ENCODE assay signal across 31 mouse cellular contexts in the genomic region with DNA sequence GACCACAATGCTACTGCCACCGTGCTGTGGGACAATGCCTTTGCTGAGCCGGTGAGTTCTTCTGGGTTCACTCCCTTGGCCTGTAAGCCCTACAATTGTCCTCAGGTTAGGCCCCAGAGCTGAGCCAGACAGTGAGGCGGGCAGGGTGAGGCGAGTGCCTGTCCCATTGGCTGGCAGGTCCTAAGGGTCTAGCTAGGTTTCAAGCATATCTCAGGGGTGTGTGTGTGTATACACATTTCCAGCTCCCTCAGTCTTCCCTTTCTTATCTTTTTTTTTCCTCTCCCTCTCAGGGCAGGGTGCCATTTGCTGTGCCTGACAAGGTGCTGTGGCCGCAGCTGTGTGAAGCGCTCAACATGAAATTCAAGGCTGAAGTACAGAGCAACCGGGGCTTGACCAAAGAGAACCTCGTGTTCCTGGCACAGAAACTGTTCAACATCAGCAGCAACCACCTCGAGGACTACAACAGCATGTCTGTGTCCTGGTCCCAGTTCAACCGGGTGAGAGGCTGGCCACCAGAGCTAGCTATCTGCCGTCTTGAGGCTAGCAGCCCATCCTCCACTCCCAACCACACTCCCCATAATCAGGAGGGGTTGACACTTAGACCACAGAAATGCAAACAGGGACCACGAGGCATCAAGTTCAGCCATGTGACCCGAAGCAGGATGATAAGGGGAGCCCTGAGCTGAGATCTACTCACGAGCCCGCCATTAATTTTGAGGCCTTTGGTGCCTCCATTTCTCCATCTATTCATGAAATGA. TPM values are rescaled to one million over a fixed set of nuclear protein-coding genes. Genes with fewer than 3 reads are reported as not detected.
A peak's percentile ranks its signal among the peaks of the same experiment; 100 is the strongest.
DNase-seq lines count a peak whose midpoint lies in the region; ATAC-seq and TF ChIP-seq lines count a peak whose summit lies in the region.
"Had no signal": no experiment of that assay in that cellular context is flagged by ENCODE, and none has a peak within 500 bp of the region (broad histone marks: within the 10 kb centered on the region; RNA-seq: fewer than 3 reads in every experiment).

No protein-coding gene starts in this region.

- WGBS in spleen, adult 2 months: 82% methylated on average over 15 of the region's 15 CpGs
- 39% methylated on average over 15 of the region's 15 CpGs for WGBS in liver, embryonic 15.5 days (ENCODE audit: insufficient replicate concordance)
- WGBS in stomach, embryonic 15.5 days: 72% methylated on average over 15 of the region's 15 CpGs
- 84% methylated on average over 15 of the region's 15 CpGs for WGBS in midbrain, embryonic 16.5 days
- WGBS in lung, adult 2 months: 76% methylated on average over 15 of the region's 15 CpGs

- H3K4me2 ChIP-seq in liver, embryonic 15.5 days: no peak overlapping the region
- no peak overlapping the region for H3K4me2 ChIP-seq in stomach, embryonic 15.5 days
- H3K4me2 ChIP-seq in midbrain, embryonic 16.5 days (ENCODE audit: low read length): no peak overlapping the region
- H3K4me2 ChIP-seq: embryonic facial prominence, embryonic 15.5 days; heart, embryonic 15.5 days; hindbrain, embryonic 14.5 days; midbrain, embryonic 15.5 days; neural tube, embryonic 13.5 days had no signal

- H3K27me3 ChIP-seq in spleen, adult 2 months (ENCODE audit: control insufficient read depth, insufficient read depth, low read length): no peaks in the 10 kb centered on the region
- no peaks in the 10 kb centered on the region for H3K27me3 ChIP-seq in liver, embryonic 15.5 days
- H3K27me3 ChIP-seq in stomach, embryonic 15.5 days (replicated peaks): no peaks in the 10 kb centered on the region
- H3K27me3 ChIP-seq in midbrain, embryonic 16.5 days (ENCODE audit: control insufficient read depth, insufficient read depth, low read depth, low read length): no peaks in the 10 kb centered on the region
- H3K27me3 ChIP-seq: CH12.LX; embryonic facial prominence, embryonic 15.5 days; heart, embryonic 15.5 days; midbrain, embryonic 15.5 days; neural tube, embryonic 13.5 days had no signal

- 0 out of 2 replicates have a peak overlapping the region, but pooled peaks have one; percentile 21 for H3K27ac ChIP-seq in spleen, adult 2 months (ENCODE audit: insufficient read depth, low read length)
- H3K27ac ChIP-seq in liver, embryonic 15.5 days (replicated peaks): peak overlapping the region; percentile 42
- no peak overlapping the region for H3K27ac ChIP-seq in stomach, embryonic 15.5 days
- H3K27ac ChIP-seq in midbrain, embryonic 16.5 days (ENCODE audit: low read length): no peak overlapping the region
- H3K27ac ChIP-seq: embryonic facial prominence, embryonic 15.5 days; forebrain, embryonic 10.5 days; heart, embryonic 15.5 days; hindbrain, embryonic 14.5 days; layer of hippocampus, adult 2 months; midbrain, embryonic 15.5 days; neural tube, embryonic 13.5 days had no signal

- ATAC-seq in erythroid progenitor cell, adult 5-6 weeks (replicated peaks; ENCODE audit: low FRiP score, poor library complexity, severe bottlenecking): peak; percentile 57
- peak; percentile 58 for ATAC-seq in liver, embryonic 15.5 days (ENCODE audit: insufficient read depth)
- ATAC-seq in stomach, embryonic 15.5 days (ENCODE audit: insufficient read depth, low FRiP score, low read depth): peak; percentile 88
- no peak for ATAC-seq in midbrain, embryonic 16.5 days
- ATAC-seq: forebrain, embryonic 16.5 days; midbrain, embryonic 15.5 days had no signal

- no peak for TF ChIP-seq POLR2A in spleen, adult 2 months (IDR thresholded peaks at IDR 0.05; ENCODE audit: low read depth, low read length)
- TF ChIP-seq POLR2A in lung, adult 2 months (IDR thresholded peaks at IDR 0.05; ENCODE audit: borderline replicate concordance, extremely low read depth, low read depth, low read length): no peak

- H3K4me1 ChIP-seq in spleen, adult 2 months (ENCODE audit: control insufficient read depth, insufficient read depth, insufficient read length): no peaks in the 10 kb centered on the region
- peaks cover 41% of the 10 kb centered on the region for H3K4me1 ChIP-seq in liver, embryonic 15.5 days (replicated peaks)
- H3K4me1 ChIP-seq in stomach, embryonic 15.5 days: peaks cover 4% of the 10 kb centered on the region; the same call in 1 of the 2 replicates
- H3K4me1 ChIP-seq in midbrain, embryonic 16.5 days (ENCODE audit: control insufficient read depth, insufficient read depth, low read length): no peaks in the 10 kb centered on the region
- no peaks in the 10 kb centered on the region for H3K4me1 ChIP-seq in lung, adult 2 months (ENCODE audit: control insufficient read depth, insufficient read depth, low read length)
- H3K4me1 ChIP-seq: embryonic facial prominence, embryonic 15.5 days; forebrain, embryonic 10.5 days; heart, embryonic 15.5 days; midbrain, embryonic 15.5 days; neural tube, embryonic 13.5 days had no signal

- H3K9me3 ChIP-seq in liver, embryonic 15.5 days (replicated peaks): no peaks in the 10 kb centered on the region
- no peaks in the 10 kb centered on the region for H3K9me3 ChIP-seq in stomach, embryonic 15.5 days
- no peaks in the 10 kb centered on the region for H3K9me3 ChIP-seq in midbrain, embryonic 16.5 days (replicated peaks; ENCODE audit: control insufficient read depth, low read length, poor library complexity, severe bottlenecking)
- H3K9me3 ChIP-seq: embryonic facial prominence, embryonic 15.5 days; forebrain, embryonic 10.5 days; heart, embryonic 15.5 days; midbrain, embryonic 15.5 days; neural tube, embryonic 13.5 days had no signal

- no peak for TF ChIP-seq CTCF in spleen, adult 2 months (IDR thresholded peaks at IDR 0.05; ENCODE audit: extremely low read depth, insufficient read depth, insufficient read length, insufficient replicate concordance)
- no peak for TF ChIP-seq CTCF in lung, adult 2 months (IDR thresholded peaks at IDR 0.05; ENCODE audit: insufficient read depth, low read length)

- no peak overlapping the region for H3K9ac ChIP-seq in liver, embryonic 15.5 days
- no peak overlapping the region for H3K9ac ChIP-seq in stomach, embryonic 15.5 days
- H3K9ac ChIP-seq in midbrain, embryonic 16.5 days (ENCODE audit: low read depth, low read length): no peak overlapping the region
- H3K9ac ChIP-seq: embryonic facial prominence, embryonic 15.5 days; heart, embryonic 15.5 days; hindbrain, embryonic 14.5 days; midbrain, embryonic 15.5 days; neural tube, embryonic 13.5 days had no signal

- peaks cover 44% of the 10 kb centered on the region for H3K36me3 ChIP-seq in spleen, adult 2 months (ENCODE audit: control insufficient read depth, insufficient read depth, low read length)
- peaks cover 51% of the 10 kb centered on the region for H3K36me3 ChIP-seq in liver, embryonic 15.5 days (replicated peaks)
- H3K36me3 ChIP-seq in stomach, embryonic 15.5 days: 0 out of 2 replicates have a peak, but pooled peaks cover 4% of the 10 kb centered on the region
- H3K36me3 ChIP-seq in midbrain, embryonic 16.5 days (ENCODE audit: control insufficient read depth, insufficient read depth, low read length): no peaks in the 10 kb centered on the region
- H3K36me3 ChIP-seq: forebrain, embryonic 10.5 days; midbrain, embryonic 15.5 days; neural tube, embryonic 13.5 days had no signal

- no peak overlapping the region for H3K4me3 ChIP-seq in spleen, adult 2 months (ENCODE audit: extremely low read depth, insufficient read depth, insufficient read length)
- H3K4me3 ChIP-seq in liver, embryonic 15.5 days (replicated peaks): no peak overlapping the region
- no peak overlapping the region for H3K4me3 ChIP-seq in stomach, embryonic 15.5 days (replicated peaks)
- no peak overlapping the region for H3K4me3 ChIP-seq in midbrain, embryonic 16.5 days (ENCODE audit: low read depth, low read length)
- H3K4me3 ChIP-seq in lung, adult 2 months (replicated peaks; ENCODE audit: extremely low read depth, low read depth, low read length): no peak overlapping the region
- H3K4me3 ChIP-seq: embryonic facial prominence, embryonic 15.5 days; forebrain, embryonic 10.5 days; heart, embryonic 15.5 days; layer of hippocampus, adult 2 months; midbrain, embryonic 15.5 days; myocyte; neural tube, embryonic 13.5 days had no signal

- DNase-seq in spleen, adult 2 months (ENCODE audit: low read depth in 1 of 2, low spot score in 2 of 2): no peak
- DNase-seq in spleen, adult 18-20 months: no peak
- no peak for DNase-seq in urinary bladder, adult 2 months (ENCODE audit: low spot score)
- DNase-seq in lung, adult 2 months: no peak
- DNase-seq: adrenal gland, postnatal 10 days; B cell, adult 2 months; cerebellum, adult 8-10 months; cerebellum, postnatal 36 days; gastrocnemius, postnatal 14 days; heart, adult 18-20 months; heart, postnatal 4 days; kidney, adult 9 months; kidney, postnatal 14 days; lung, adult 18-20 months; lung, postnatal 14 days; retina, postnatal 1 day; right cerebral cortex, postnatal 25 days had no signal

RNA-seq across cellular contexts. Expression of gene Stat5a, which starts 20.3 kb away (rescaled TPM):
- polyA plus RNA-seq in spleen, adult 2 months (2012; rRNA removed): 24.7 and 35.7 TPM in 2 replicates
- 3.2 and 7.5 TPM in 2 replicates for total RNA-seq in erythroid progenitor cell, adult 5-6 weeks (2015; ENCODE audit: low replicate concordance)
- 5.3 and 5.4 TPM in 2 replicates for total RNA-seq in erythroid progenitor cell, adult 5-6 weeks (2017; ENCODE audit: low replicate concordance)
- 8.2 and 8.7 TPM in 2 replicates for polyA plus RNA-seq in liver, embryonic 15.5 days (2015; fragmentation: Nextera tagmentation; extraction: Ambion mirVana)
- polyA plus RNA-seq in stomach, embryonic 15.5 days (2015; fragmentation: Nextera tagmentation; extraction: Ambion mirVana): 8.5 and 9.5 TPM in 2 replicates
- 2.1 and 3.2 TPM in 2 replicates for polyA plus RNA-seq in midbrain, embryonic 16.5 days (2015; fragmentation: Nextera tagmentation; extraction: Ambion mirVana)
- polyA plus RNA-seq in urinary bladder, adult 2 months (2012; rRNA removed): 9.0 and 11.4 TPM in 2 replicates
- 19.0 and 20.4 TPM in 2 replicates for polyA plus RNA-seq in lung, adult 2 months (2012; rRNA removed)

RNA-seq across cellular contexts. Expression of gene Stat5b, which starts 29.0 kb away (rescaled TPM):
- polyA plus RNA-seq in spleen, adult 2 months (2012; rRNA removed): 33.2 and 45.2 TPM in 2 replicates
- 5.9 and 10.1 TPM in 2 replicates for total RNA-seq in erythroid progenitor cell, adult 5-6 weeks (2015; ENCODE audit: low replicate concordance)
- 7.0 and 10.3 TPM in 2 replicates for total RNA-seq in erythroid progenitor cell, adult 5-6 weeks (2017; ENCODE audit: low replicate concordance)
- 20.6 and 22.5 TPM in 2 replicates for polyA plus RNA-seq in liver, embryonic 15.5 days (2015; fragmentation: Nextera tagmentation; extraction: Ambion mirVana)
- polyA plus RNA-seq in stomach, embryonic 15.5 days (2015; fragmentation: Nextera tagmentation; extraction: Ambion mirVana): 26.6 and 27.5 TPM in 2 replicates
- polyA plus RNA-seq in midbrain, embryonic 16.5 days (2015; fragmentation: Nextera tagmentation; extraction: Ambion mirVana): 17.5 and 22.9 TPM in 2 replicates
- polyA plus RNA-seq in urinary bladder, adult 2 months (2012; rRNA removed): 18.1 and 21.5 TPM in 2 replicates
- 38.8 and 44.7 TPM in 2 replicates for polyA plus RNA-seq in lung, adult 2 months (2012; rRNA removed)

RNA-seq across cellular contexts. Expression of gene Stat3, which starts 59.8 kb away (rescaled TPM):
- polyA plus RNA-seq in spleen, adult 2 months (2012; rRNA removed): 65.1 and 80.8 TPM in 2 replicates
- total RNA-seq in erythroid progenitor cell, adult 5-6 weeks (2015; ENCODE audit: low replicate concordance): 31.0 and 31.4 TPM in 2 replicates
- total RNA-seq in erythroid progenitor cell, adult 5-6 weeks (2017; ENCODE audit: low replicate concordance): 26.2 and 26.6 TPM in 2 replicates
- 35.5 and 40.0 TPM in 2 replicates for polyA plus RNA-seq in liver, embryonic 15.5 days (2015; fragmentation: Nextera tagmentation; extraction: Ambion mirVana)
- 44.5 and 46.5 TPM in 2 replicates for polyA plus RNA-seq in stomach, embryonic 15.5 days (2015; fragmentation: Nextera tagmentation; extraction: Ambion mirVana)
- polyA plus RNA-seq in midbrain, embryonic 16.5 days (2015; fragmentation: Nextera tagmentation; extraction: Ambion mirVana): 37.3 and 39.0 TPM in 2 replicates
- 91.2 and 103 TPM in 2 replicates for polyA plus RNA-seq in urinary bladder, adult 2 months (2012; rRNA removed)
- polyA plus RNA-seq in lung, adult 2 months (2012; rRNA removed): 115 and 147 TPM in 2 replicates

Comparison
In these comparisons a context has a peak if more than half of its experiments do, and no peak if none do; other contexts are left out.
1. H3K27ac ChIP-seq: peak in spleen, adult 2 months (single experiment) and liver, embryonic 15.5 days (single experiment); none in stomach, embryonic 15.5 days (single experiment) and midbrain, embryonic 16.5 days (single experiment).